Mouse (Mus musculus): ENCODE results near the gene Muc15. TPM values are rescaled to one million over a fixed set of nuclear protein-coding genes. Genes with fewer than 3 reads are reported as not detected.

Muc15 gene
- not detected in 2 replicates for polyA plus RNA-seq (2012; rRNA removed)
- polyA plus RNA-seq (2014; fragmentation: Nextera tagmentation; extraction: Ambion mirVana) = not detected in 2 replicates

GRCm38 (mm10) chr2:110721290-110721753 is at the start of gene Muc15:
TSS of gene Muc15 (plus strand) at chr2:110721340.
- no peak for DNase-seq (ENCODE audit: low read depth in 3 of 3, low spot score in 3 of 3)
- no peaks in the 10 kb centered on the region for H3K9me3 ChIP-seq (ENCODE audit: control insufficient read depth, low read length)
- no peak within 1 kb of the TSS for H3K4me3 ChIP-seq (ENCODE audit: insufficient read depth in 1 of 2, low read depth in 2 of 2, low read length in 2 of 2)
- no peak within 1 kb of the TSS for H3K4me2 ChIP-seq (ENCODE audit: low read depth)
- WGBS (ENCODE audit: insufficient replicate concordance) = 44% methylated on average over 3 of the region's 3 CpGs
- H3K27me3 ChIP-seq (ENCODE audit: control insufficient read depth, insufficient read depth, low read length) = no peaks in the 10 kb centered on the region
- TF ChIP-seq CTCF (IDR thresholded peaks at IDR 0.05; ENCODE audit: low read depth) = no peak
- no peak for TF ChIP-seq EP300 (IDR thresholded peaks at IDR 0.05; ENCODE audit: low read depth)
- ATAC-seq (ENCODE audit: insufficient read depth) = no peak
- H3K4me1 ChIP-seq (replicated peaks; ENCODE audit: control insufficient read depth in 2 of 2, insufficient read depth in 2 of 2, low read length in 1 of 2) = no peaks in the 10 kb centered on the region
- H3K36me3 ChIP-seq (replicated peaks; ENCODE audit: control insufficient read depth, insufficient read depth, low read depth) = no peaks in the 10 kb centered on the region
- H3K9ac ChIP-seq (replicated peaks) = no peak within 1 kb of the TSS
- H3K27ac ChIP-seq = no peak within 1 kb of the TSS

GRCm38 (mm10) chr2:110709436-110709835 is 11.7 kb upstream of the Muc15 start:
- Histone ChIP-seq H3K4me2 (ENCODE audit: low read depth) (no peak overlapping the region), H3K9ac (replicated peaks) (no peak overlapping the region), H3K27me3 (ENCODE audit: control insufficient read depth, insufficient read depth, low read length) (no peaks in the 10 kb centered on the region), H3K4me1 (replicated peaks; ENCODE audit: control insufficient read depth in 2 of 2, insufficient read depth in 2 of 2, low read length in 1 of 2) (no peaks in the 10 kb centered on the region), H3K27ac (no peak overlapping the region), H3K36me3 (replicated peaks; ENCODE audit: control insufficient read depth, insufficient read depth, low read depth) (no peaks in the 10 kb centered on the region), H3K9me3 (ENCODE audit: control insufficient read depth, low read length) (no peaks in the 10 kb centered on the region), H3K4me3 (ENCODE audit: insufficient read depth in 1 of 2, low read depth in 2 of 2, low read length in 2 of 2) (no peak overlapping the region)
- TF ChIP-seq CTCF (IDR thresholded peaks at IDR 0.05; ENCODE audit: low read depth) = no peak
- no peak for TF ChIP-seq EP300 (IDR thresholded peaks at IDR 0.05; ENCODE audit: low read depth)
- ATAC-seq (ENCODE audit: insufficient read depth) (no peak), DNase-seq (ENCODE audit: low read depth in 3 of 3, low spot score in 3 of 3) (no peak)
- 73% methylated on average over 3 of the region's 3 CpGs for WGBS (ENCODE audit: insufficient replicate concordance)

- Histone ChIP-seq H3K4me3 (ENCODE audit: insufficient read depth in 1 of 2, low read depth in 2 of 2, low read length in 2 of 2) (no peak overlapping the region), H3K4me1 (replicated peaks; ENCODE audit: control insufficient read depth in 2 of 2, insufficient read depth in 2 of 2, low read length in 1 of 2) (no peaks in the 10 kb centered on the region), H3K27me3 (ENCODE audit: control insufficient read depth, insufficient read depth, low read length) (no peaks in the 10 kb centered on the region), H3K27ac (no peak overlapping the region), H3K9me3 (ENCODE audit: control insufficient read depth, low read length) (no peaks in the 10 kb centered on the region), H3K9ac (replicated peaks) (no peak overlapping the region), H3K4me2 (ENCODE audit: low read depth) (no peak overlapping the region), H3K36me3 (replicated peaks; ENCODE audit: control insufficient read depth, insufficient read depth, low read depth) (no peaks in the 10 kb centered on the region)
- 54% methylated on average over 10 of the region's 10 CpGs for WGBS (ENCODE audit: insufficient replicate concordance)
- no peak for ATAC-seq (ENCODE audit: insufficient read depth)
- TF ChIP-seq CTCF (IDR thresholded peaks at IDR 0.05; ENCODE audit: low read depth) (no peak), EP300 (IDR thresholded peaks at IDR 0.05; ENCODE audit: low read depth) (no peak)
- no peak for DNase-seq (ENCODE audit: low read depth in 3 of 3, low spot score in 3 of 3)
These were observed 11.0 kb upstream of the Muc15 start for GRCm38 (mm10) chr2:110710055-110710720.

GRCm38 (mm10) chr2:110719051-110719450 is 2.1 kb upstream of the Muc15 start:
- no peaks in the 10 kb centered on the region for H3K9me3 ChIP-seq (ENCODE audit: control insufficient read depth, low read length)
- ATAC-seq (ENCODE audit: insufficient read depth) (no peak), DNase-seq (ENCODE audit: low read depth in 3 of 3, low spot score in 3 of 3) (no peak)
- no peaks in the 10 kb centered on the region for H3K36me3 ChIP-seq (replicated peaks; ENCODE audit: control insufficient read depth, insufficient read depth, low read depth)
- no peak overlapping the region for H3K4me3 ChIP-seq (ENCODE audit: insufficient read depth in 1 of 2, low read depth in 2 of 2, low read length in 2 of 2)
- no peak for TF ChIP-seq EP300 (IDR thresholded peaks at IDR 0.05; ENCODE audit: low read depth)
- no peak for TF ChIP-seq CTCF (IDR thresholded peaks at IDR 0.05; ENCODE audit: low read depth)
- H3K4me1 ChIP-seq (replicated peaks; ENCODE audit: control insufficient read depth in 2 of 2, insufficient read depth in 2 of 2, low read length in 1 of 2) = no peaks in the 10 kb centered on the region
- no peak overlapping the region for H3K9ac ChIP-seq (replicated peaks)
- H3K27ac ChIP-seq = no peak overlapping the region
- H3K4me2 ChIP-seq (ENCODE audit: low read depth) = no peak overlapping the region
- H3K27me3 ChIP-seq (ENCODE audit: control insufficient read depth, insufficient read depth, low read length) = no peaks in the 10 kb centered on the region

GRCm38 (mm10) chr2:110722208-110722607 is 1.1 kb downstream of the Muc15 start:
- Histone ChIP-seq H3K4me3 (ENCODE audit: insufficient read depth in 1 of 2, low read depth in 2 of 2, low read length in 2 of 2) (no peak overlapping the region), H3K36me3 (replicated peaks; ENCODE audit: control insufficient read depth, insufficient read depth, low read depth) (no peaks in the 10 kb centered on the region), H3K9ac (replicated peaks) (no peak overlapping the region), H3K9me3 (ENCODE audit: control insufficient read depth, low read length) (no peaks in the 10 kb centered on the region), H3K4me1 (replicated peaks; ENCODE audit: control insufficient read depth in 2 of 2, insufficient read depth in 2 of 2, low read length in 1 of 2) (no peaks in the 10 kb centered on the region), H3K27ac (no peak overlapping the region), H3K4me2 (ENCODE audit: low read depth) (no peak overlapping the region), H3K27me3 (ENCODE audit: control insufficient read depth, insufficient read depth, low read length) (no peaks in the 10 kb centered on the region)
- WGBS (ENCODE audit: insufficient replicate concordance) = 44% methylated on average over 1 of the region's 1 CpGs
- TF ChIP-seq EP300 (IDR thresholded peaks at IDR 0.05; ENCODE audit: low read depth) (no peak), CTCF (IDR thresholded peaks at IDR 0.05; ENCODE audit: low read depth) (no peak)
- no peak for ATAC-seq (ENCODE audit: insufficient read depth)
- DNase-seq (ENCODE audit: low read depth in 3 of 3, low spot score in 3 of 3) = no peak
